Mouse (Mus musculus) T-helper 17 cell (primary cell): ENCODE results near the gene Cd164.

Source experiments
- in situ Hi-C, 2 experiments: fragments of 300-600 bp; cut with MboI, MseI; formaldehyde crosslinking; loops; 1 replicate in 1 of 2; 2 replicates in 1 of 2; pipeline ENCODE4 v1.15.1; 2025; ENCODE audit warnings: high pct_unique_total_duplicates in 2 of 2

The Cd164 gene

GRCm38 (mm10) chr10:41490518-41490873 is 28.7 kb upstream of the Cd164 start:
- in situ Hi-C loops: no loop called here

- in situ Hi-C loops: no loop called here
Measured at GRCm38 (mm10) chr10:41491111-41491510, 28.1 kb upstream of the Cd164 start.

GRCm38 (mm10) chr10:41500941-41501340 is 18.3 kb upstream of the Cd164 start:
- in situ Hi-C loops: loop anchor here (5.0 to 10.0 kb wide), 2 partner anchors 66 to 194 kb away; no protein-coding TSS in a partner anchor

GRCm38 (mm10) chr10:41504996-41505395 is 14.2 kb upstream of the Cd164 start:
- in situ Hi-C loops: loop anchor here (5.0 to 10.0 kb wide), 5 partner anchors 70 to 198 kb away; no protein-coding TSS in a partner anchor

GRCm38 (mm10) chr10:41505446-41505845 is 13.8 kb upstream of the Cd164 start:
- in situ Hi-C loops: loop anchor here (5.0 to 10.0 kb wide), 4 partner anchors 71 to 187 kb away; no protein-coding TSS in a partner anchor

- in situ Hi-C loops: loop anchor here (5.0 to 10.0 kb wide), 4 partner anchors 74 to 183 kb away; no protein-coding TSS in a partner anchor
Measured at GRCm38 (mm10) chr10:41509160-41509559, 10.1 kb upstream of the Cd164 start.

GRCm38 (mm10) chr10:41514301-41514700 is 4.9 kb upstream of the Cd164 start:
- in situ Hi-C loops: loop anchor here in 1 of 2 experiments (10.0 kb wide), 1 partner anchor 160 kb away; no protein-coding TSS in a partner anchor

GRCm38 (mm10) chr10:41514921-41515320 is 4.3 kb upstream of the Cd164 start:
- in situ Hi-C loops: loop anchor here (5.0 to 10.0 kb wide), 2 partner anchors 38 to 160 kb away; partner anchors contain the start of gene Mical1 (in 1 of the 2)

GRCm38 (mm10) chr10:41518508-41518980 is 670 bp upstream of the Cd164 start:
- in situ Hi-C loops: loop anchor here (5.0 to 10.0 kb wide), 2 partner anchors 41 to 156 kb away; partner anchors contain the start of gene Mical1 (in 1 of the 2)

- in situ Hi-C loops: loop anchor here (5.0 to 10.0 kb wide), 2 partner anchors 43 to 155 kb away; partner anchors contain the start of gene Mical1 (in 1 of the 2)
Measured at GRCm38 (mm10) chr10:41519640-41520409, 611 bp downstream of the Cd164 start.

GRCm38 (mm10) chr10:41520410-41520673 is 1.1 kb downstream of the Cd164 start:
- in situ Hi-C loops: no loop called here

- in situ Hi-C loops: no loop called here
Measured at GRCm38 (mm10) chr10:41523386-41523785, 4.2 kb downstream of the Cd164 start.

- in situ Hi-C loops: loop anchor here in 1 of 2 experiments (5.0 kb wide), 1 partner anchor 102 kb away; no protein-coding TSS in a partner anchor
Measured at GRCm38 (mm10) chr10:41525696-41526095, 6.5 kb downstream of the Cd164 start.

GRCm38 (mm10) chr10:41529972-41530371 is 10.8 kb downstream of the Cd164 start:
- in situ Hi-C loops: loop anchor here in 1 of 2 experiments (5.0 kb wide), 1 partner anchor 97 kb away; no protein-coding TSS in a partner anchor

GRCm38 (mm10) chr10:41535991-41536390 is 16.8 kb downstream of the Cd164 start:
- in situ Hi-C loops: no loop called here

- in situ Hi-C loops: no loop called here
Measured at GRCm38 (mm10) chr10:41536714-41537113, 17.5 kb downstream of the Cd164 start.

- in situ Hi-C loops: no loop called here
Measured at GRCm38 (mm10) chr10:41537226-41537982, 18.2 kb downstream of the Cd164 start.

- in situ Hi-C loops: no loop called here
Measured at GRCm38 (mm10) chr10:41537983-41538330, 18.7 kb downstream of the Cd164 start.

GRCm38 (mm10) chr10:41538986-41539385 is 19.8 kb downstream of the Cd164 start:
- in situ Hi-C loops: no loop called here

- in situ Hi-C loops: no loop called here
Measured at GRCm38 (mm10) chr10:41542057-41542456, 22.8 kb downstream of the Cd164 start.

- in situ Hi-C loops: no loop called here
Measured at GRCm38 (mm10) chr10:41543439-41543838, 24.2 kb downstream of the Cd164 start.

GRCm38 (mm10) chr10:41543844-41544243 is 24.6 kb downstream of the Cd164 start:
- in situ Hi-C loops: no loop called here
